Mouse (Mus musculus) gonadal fat pad, adult 2 months (tissue): ENCODE results near the gene Lmbr1l. TPM values are rescaled to one million over a fixed set of nuclear protein-coding genes. Genes with fewer than 3 reads are reported as not detected.
"Not testable (repeated sequence)": the region's sequence is repeated elsewhere in the genome, so short reads cannot be mapped to it uniquely, and the experiment has no call there.

ENCODE experiments used
- DNase-seq: peaks from one replicate; pipeline ENCODE4 v3.0.0-alpha.2; 2012; ENCODE audit warnings: low read depth
- polyA plus RNA-seq: library from polyadenylated mRNA; depleted of rRNA; stranded (reverse); fragments of >200 nt; gene quantifications from 2 replicates; pipeline ENCODE4 v1.2.3, GENCODE M21; 2012; rRNA removed

The Lmbr1l gene
- polyA plus RNA-seq = 37.5 and 42.9 TPM in 2 replicates

GRCm38 (mm10) chr15:98917538-98918498 is at the start of gene Lmbr1l:
Gene Lmbr1l, minus strand, starts transcription at chr15:98918231.
- peak; percentile 97 for DNase-seq

- DNase-seq = no peak
Observed at GRCm38 (mm10) chr15:98959531-98959930, 41.5 kb upstream of the Lmbr1l start.

- DNase-seq = no peak
Observed at GRCm38 (mm10) chr15:98958901-98959420, 40.9 kb upstream of the Lmbr1l start.

GRCm38 (mm10) chr15:98957475-98957874 is 39.4 kb upstream of the Lmbr1l start:
- no peak for DNase-seq

- DNase-seq = no peak
Observed at GRCm38 (mm10) chr15:98956000-98956399, 38.0 kb upstream of the Lmbr1l start.

- no peak for DNase-seq
Observed at GRCm38 (mm10) chr15:98955324-98955723, 37.3 kb upstream of the Lmbr1l start.

- no peak for DNase-seq
Observed at GRCm38 (mm10) chr15:98954425-98955253, 36.6 kb upstream of the Lmbr1l start.

- DNase-seq = no peak
Observed at GRCm38 (mm10) chr15:98953401-98954356, 35.6 kb upstream of the Lmbr1l start, which contains the start of the genes Gm49450 and Tuba1a. Gene Gm49450, minus strand, starts transcription at chr15:98953551. Gene Tuba1a, minus strand, starts transcription at chr15:98953703.

GRCm38 (mm10) chr15:98952751-98953400 is 34.8 kb upstream of the Lmbr1l start:
- no peak for DNase-seq

GRCm38 (mm10) chr15:98952063-98952455 is 34.0 kb upstream of the Lmbr1l start:
- no peak for DNase-seq

- not testable (repeated sequence) for DNase-seq
Observed at GRCm38 (mm10) chr15:98951122-98952062, 33.4 kb upstream of the Lmbr1l start.

GRCm38 (mm10) chr15:98949607-98949892 is 31.5 kb upstream of the Lmbr1l start:
- no peak for DNase-seq

GRCm38 (mm10) chr15:98948857-98949606 is 31.0 kb upstream of the Lmbr1l start:
- no peak for DNase-seq

GRCm38 (mm10) chr15:98948382-98948781 is 30.4 kb upstream of the Lmbr1l start:
- no peak for DNase-seq

GRCm38 (mm10) chr15:98947884-98948283 is 29.9 kb upstream of the Lmbr1l start:
- no peak for DNase-seq

GRCm38 (mm10) chr15:98943133-98943532 is 25.1 kb upstream of the Lmbr1l start:
- no peak for DNase-seq

GRCm38 (mm10) chr15:98942081-98942480 is 24.1 kb upstream of the Lmbr1l start:
- DNase-seq = no peak

- DNase-seq = no peak
Observed at GRCm38 (mm10) chr15:98941539-98941938, 23.5 kb upstream of the Lmbr1l start.

- DNase-seq = no peak
Observed at GRCm38 (mm10) chr15:98940816-98941215, 22.8 kb upstream of the Lmbr1l start.
